Mouse (Mus musculus) heart, embryonic 11.5 days (tissue): ENCODE measurements around the gene Mapkap1. TPM values are rescaled to one million over a fixed set of nuclear protein-coding genes. Genes with fewer than 3 reads are reported as not detected.

Experiments used
- ATAC-seq: fragments of 200-750 bp; cut with Nextera tagmentation; replicated peaks from 2 replicates; pipeline ENCODE4 v1.8.0; 2017; ENCODE audit warnings: moderate library complexity; ENCODE audit not compliant: insufficient number of reproducible peaks, low FRiP score, low TSS enrichment
- H3K27ac ChIP-seq: fragments of 300-500 bp; sonication (generic); 2 replicates; pipeline ENCODE4 v1.5.1; 2014; ENCODE audit warnings: mild to moderate bottlenecking, low read depth, low read length
- H3K27me3 ChIP-seq: fragments of 300-500 bp; sonication (generic); 2 replicates; pipeline ENCODE4 v1.6.1; 2014; ENCODE audit warnings: mild to moderate bottlenecking, low read length, mixed read lengths; ENCODE audit not compliant: control insufficient read depth, insufficient read depth
- H3K36me3 ChIP-seq: fragments of 300-500 bp; sonication (generic); 2 replicates; pipeline ENCODE4 v1.6.1; 2014; ENCODE audit warnings: mild to moderate bottlenecking, low read length, moderate library complexity, mixed read lengths; ENCODE audit not compliant: control insufficient read depth, insufficient read depth
- H3K4me1 ChIP-seq: fragments of 300-500 bp; sonication (generic); 2 replicates; pipeline ENCODE4 v1.6.1; 2014; ENCODE audit warnings: low read length; ENCODE audit not compliant: control insufficient read depth, insufficient read depth
- H3K4me2 ChIP-seq: fragments of 300-500 bp; sonication (generic); 2 replicates; pipeline ENCODE4 v1.6.1; 2014; ENCODE audit warnings: mild to moderate bottlenecking, moderate library complexity
- H3K4me3 ChIP-seq: fragments of 300-500 bp; sonication (generic); 2 replicates; pipeline ENCODE4 v1.5.1; 2014; ENCODE audit warnings: low read depth, low read length
- H3K9ac ChIP-seq: fragments of 300-500 bp; sonication (generic); 2 replicates; pipeline ENCODE4 v1.6.1; 2014; ENCODE audit warnings: mild to moderate bottlenecking, low read depth, low read length, moderate library complexity
- H3K9me3 ChIP-seq: fragments of 300-500 bp; sonication (generic); replicated peaks from 2 replicates; pipeline ENCODE4 v1.6.1; 2016; ENCODE audit warnings: low read length; ENCODE audit not compliant: control insufficient read depth
- WGBS: fragments of 180-500 bp; shearing (Covaris S2); extraction: QIAGEN DNeasy Blood & Tissue Kit; methylation state at CpG from one replicate; pipeline ENCODE4 v1.1.7; 2014; ENCODE audit not compliant: insufficient replicate concordance; 5-methylcytosine and 5-hydroxymethylcytosine counted together
- polyA plus RNA-seq: library from polyadenylated mRNA; unstranded; fragments of >200 nt; fragmentation: Nextera tagmentation; extraction: Ambion mirVana; gene quantifications from 2 replicates; pipeline ENCODE4 v1.2.1, GENCODE M21; 2014

Mapkap1 gene
- polyA plus RNA-seq, 1 experiment from 2014 or later = 61.7 TPM

- no peak overlapping the region for H3K9ac ChIP-seq
- WGBS = 85% methylated on average over 11 of the region's 11 CpGs
- peaks cover 7% of the 10 kb centered on the region for H3K36me3 ChIP-seq
- peaks cover 23% of the 10 kb centered on the region for H3K4me1 ChIP-seq
- no peaks in the 10 kb centered on the region for H3K27me3 ChIP-seq
- no peak overlapping the region for H3K27ac ChIP-seq
- ATAC-seq = no peak
- H3K4me2 ChIP-seq = no peak overlapping the region
- no peak overlapping the region for H3K4me3 ChIP-seq
- H3K9me3 ChIP-seq = no peaks in the 10 kb centered on the region
These were observed 267.3 kb downstream of the Mapkap1 start for GRCm38 (mm10) chr2:34673846-34674245.

Other genes with a start within 250 kb of the Mapkap1 start
- gene Pbx3, start 33.6 kb upstream of the Mapkap1 start, polyA plus RNA-seq = 29.1 and 30.6 TPM in 2 replicates